Mouse (Mus musculus) common myeloid progenitor, adult 5-6 weeks (primary cell): ENCODE data around the gene Adi1. TPM values are rescaled to one million over a fixed set of nuclear protein-coding genes. Genes with fewer than 3 reads are reported as not detected.

ENCODE experiments used
- ATAC-seq: replicated peaks from 2 replicates; pipeline ENCODE4 v1.8.0; 2016; ENCODE audit warnings: low read depth, mild to moderate bottlenecking, moderate TSS enrichment, inconsistent platforms; ENCODE audit not compliant: poor library complexity, severe bottlenecking
- total RNA-seq: library from RNA; stranded (forward); fragments of 200-1000, 187-1606 nt; gene quantifications from 2 replicates; pipeline ENCODE4 v1.2.3, GENCODE M21; 2017

The Adi1 gene
- 34.9 and 49.0 TPM in 2 replicates for total RNA-seq

DNA sequence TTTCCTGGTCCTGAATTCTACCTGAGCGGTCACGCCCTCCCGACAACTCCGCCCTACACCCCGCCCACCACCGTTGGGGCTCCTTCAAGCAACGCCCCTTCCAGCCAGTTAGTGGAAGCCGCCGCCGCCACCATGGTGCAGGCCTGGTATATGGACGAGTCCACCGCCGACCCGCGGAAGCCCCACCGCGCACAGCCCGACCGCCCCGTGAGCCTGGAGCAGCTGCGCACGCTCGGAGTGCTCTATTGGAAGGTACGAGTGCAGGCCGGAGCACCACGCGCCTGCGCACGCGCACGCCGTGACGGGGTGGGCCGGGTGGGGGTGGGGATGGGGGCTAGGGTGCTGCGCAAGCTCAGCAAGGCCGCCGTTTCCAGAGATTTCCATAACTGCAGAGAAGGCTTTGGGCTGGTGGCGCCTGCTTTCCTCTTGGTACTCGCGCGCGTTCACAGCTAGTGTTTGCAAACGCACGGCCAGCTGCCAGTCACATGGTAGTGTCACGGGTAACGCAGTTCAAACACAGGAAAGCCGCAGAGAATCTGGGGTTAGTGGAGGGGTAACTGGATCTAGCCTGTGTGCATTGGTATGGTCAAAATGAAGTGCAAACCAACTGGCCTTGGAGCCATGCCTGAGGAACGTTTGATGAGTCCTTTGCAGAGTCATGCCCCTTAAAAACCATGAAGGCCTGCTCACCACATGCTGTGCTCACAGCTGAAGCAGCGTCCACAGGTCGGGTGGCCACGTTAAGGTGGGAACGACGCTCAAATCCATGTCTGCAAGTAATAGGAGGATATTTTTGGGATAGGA, at the start of gene Adi1:
Gene Adi1 (plus strand): TSS at position 111 of the 804 bp plus-strand sequence.
- peak; percentile 93 for ATAC-seq

DNA sequence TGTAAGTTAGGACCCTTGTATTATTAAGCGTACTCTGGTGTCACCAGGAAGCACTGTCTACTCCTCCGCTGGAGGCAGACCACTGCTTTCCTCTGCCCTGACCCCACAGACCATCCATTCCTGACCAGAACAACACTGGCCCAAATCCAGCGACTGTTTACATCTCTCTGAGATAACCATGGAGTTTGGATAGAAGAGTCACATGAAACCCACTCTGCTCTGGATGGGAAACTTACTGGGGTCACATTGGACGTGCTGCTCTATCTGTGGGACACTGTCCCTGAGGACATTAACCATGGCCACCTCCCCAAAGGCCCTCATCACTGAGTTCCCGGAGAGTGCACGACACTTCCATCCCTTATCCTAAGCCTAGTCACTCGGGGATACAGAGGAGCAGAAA, 49.6 kb upstream of the Adi1 start:
- ATAC-seq, result no peak

DNA sequence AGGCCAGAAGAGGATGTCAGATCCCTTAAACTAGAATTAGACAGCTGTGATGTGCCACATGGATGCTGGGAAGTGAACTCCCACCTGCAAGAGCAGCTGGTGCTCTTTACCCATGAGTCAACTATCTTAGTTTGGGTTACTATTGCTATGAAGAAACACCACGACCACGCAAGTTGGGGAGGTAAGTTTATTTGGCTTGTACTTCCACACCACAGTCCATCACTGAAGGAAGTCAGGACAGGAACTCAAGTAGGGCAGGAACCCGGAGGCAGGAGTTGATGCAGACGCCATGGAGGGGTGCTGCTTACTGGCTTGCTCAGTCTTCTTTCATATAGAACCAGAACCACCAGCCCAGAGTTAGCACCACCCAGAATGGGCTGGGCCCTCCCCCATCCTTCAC, 47.9 kb upstream of the Adi1 start:
- no peak for ATAC-seq

DNA sequence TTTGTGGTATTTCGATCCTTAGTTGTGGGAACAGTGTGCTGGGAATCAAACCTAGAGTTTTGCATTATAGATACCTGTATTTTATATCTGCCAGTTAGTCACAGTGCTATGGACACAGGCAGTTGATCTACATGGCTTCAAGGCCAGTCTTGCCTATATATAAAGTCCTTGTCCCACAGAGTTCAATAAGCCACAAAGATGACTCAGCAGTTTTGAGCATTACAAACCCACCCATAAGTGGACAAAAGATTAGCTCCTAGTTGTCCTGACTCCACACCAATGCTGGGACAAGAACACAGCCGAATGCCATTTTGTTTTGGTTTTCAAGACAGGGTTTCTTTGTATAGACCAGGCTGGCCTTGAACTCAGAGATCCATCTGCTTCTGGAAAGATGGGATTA, 46.6 kb upstream of the Adi1 start:
- no peak for ATAC-seq

DNA sequence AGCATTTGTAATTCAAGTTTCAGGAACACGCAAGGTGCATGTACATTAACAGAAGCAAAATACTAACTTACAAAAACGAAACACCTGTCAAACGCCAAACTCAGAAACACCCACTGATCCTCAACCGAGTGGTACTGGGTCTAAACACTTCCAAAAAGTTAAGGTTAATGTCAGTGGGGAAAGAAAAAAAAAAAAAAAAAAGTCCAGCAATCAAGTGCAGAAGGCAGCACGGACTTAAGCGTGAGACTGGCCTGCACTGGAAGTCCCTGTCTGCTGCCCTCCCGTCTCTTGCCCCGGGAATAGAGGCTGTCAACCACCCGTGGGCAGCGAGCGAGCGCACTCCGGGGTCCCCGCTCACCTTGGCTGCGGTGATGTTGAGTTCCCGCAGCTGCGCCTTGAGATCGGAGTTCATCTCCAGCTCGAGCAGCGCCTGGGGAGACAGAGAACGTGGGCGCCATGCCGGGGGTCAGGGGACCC, 39.9 kb upstream of the Adi1 start:
- no peak for ATAC-seq

DNA sequence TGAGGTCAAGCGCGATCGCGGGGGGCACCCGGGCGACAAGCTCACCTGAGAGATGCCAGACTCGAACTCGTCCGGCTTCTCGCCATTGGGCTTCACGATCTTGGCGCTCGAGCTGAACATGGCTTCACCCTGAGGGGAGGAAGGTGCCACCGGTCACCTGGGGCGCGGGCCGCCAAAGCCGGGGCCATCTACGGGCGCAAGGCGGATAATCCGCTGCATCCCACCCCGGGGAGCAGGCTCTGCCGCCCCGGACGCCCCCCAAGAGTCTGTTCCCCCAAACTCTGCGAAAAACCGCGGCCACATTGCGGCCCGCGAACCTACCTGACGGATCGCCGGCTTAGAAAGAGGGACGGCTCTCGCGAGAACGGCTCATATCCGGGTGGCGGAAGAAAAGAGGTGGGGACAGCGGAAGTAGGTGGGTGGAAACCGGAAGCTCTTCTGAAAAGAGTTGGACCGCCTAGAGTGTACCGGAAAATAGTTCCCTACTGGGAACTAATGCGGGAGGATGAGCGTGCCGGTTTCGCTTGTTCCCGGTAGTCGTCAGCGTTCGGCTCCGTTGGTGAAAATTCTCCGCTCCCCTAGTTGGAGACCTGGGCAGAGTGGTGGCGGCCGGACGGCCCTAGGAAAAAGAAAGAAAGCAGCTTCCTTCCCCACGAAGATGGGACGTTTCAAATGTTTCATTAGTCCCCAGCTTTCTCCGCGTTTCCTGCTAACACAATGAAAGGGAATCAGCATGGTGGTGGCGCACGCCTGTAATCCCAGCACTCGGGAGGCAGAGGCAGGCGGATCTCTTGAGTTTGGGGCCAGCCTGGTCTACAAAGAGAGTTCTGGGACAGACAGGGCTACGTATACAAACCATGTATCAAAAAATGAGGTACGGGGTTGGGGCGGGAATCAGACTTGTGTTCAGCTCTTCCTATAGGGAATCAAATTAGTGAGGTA, 39.2 kb upstream of the Adi1 start, which contains the start of gene Rps7:
Gene Rps7 (minus strand): TSS at position 419 of the 942 bp plus-strand sequence.
- peak; percentile 95 for ATAC-seq

DNA sequence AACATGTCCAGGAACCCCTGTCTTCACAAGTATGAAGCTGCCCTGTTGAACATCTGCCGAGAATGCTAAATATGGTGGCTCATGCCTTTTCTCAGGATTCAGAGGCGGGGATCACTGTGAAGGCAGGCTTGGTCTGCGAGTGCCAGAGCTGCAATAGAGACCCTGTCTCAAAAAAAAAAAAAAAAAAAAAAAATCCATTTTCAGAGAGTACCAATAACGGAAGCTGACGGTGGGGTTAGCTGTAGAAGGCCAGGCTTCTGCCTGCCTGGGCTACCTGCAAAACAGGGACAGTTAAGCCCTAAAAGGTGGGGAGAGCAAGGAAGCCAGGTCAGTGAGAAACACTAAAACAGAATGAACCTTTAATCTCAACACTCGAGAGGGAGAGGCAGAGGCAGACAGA, 38.5 kb upstream of the Adi1 start:
- no peak for ATAC-seq

DNA sequence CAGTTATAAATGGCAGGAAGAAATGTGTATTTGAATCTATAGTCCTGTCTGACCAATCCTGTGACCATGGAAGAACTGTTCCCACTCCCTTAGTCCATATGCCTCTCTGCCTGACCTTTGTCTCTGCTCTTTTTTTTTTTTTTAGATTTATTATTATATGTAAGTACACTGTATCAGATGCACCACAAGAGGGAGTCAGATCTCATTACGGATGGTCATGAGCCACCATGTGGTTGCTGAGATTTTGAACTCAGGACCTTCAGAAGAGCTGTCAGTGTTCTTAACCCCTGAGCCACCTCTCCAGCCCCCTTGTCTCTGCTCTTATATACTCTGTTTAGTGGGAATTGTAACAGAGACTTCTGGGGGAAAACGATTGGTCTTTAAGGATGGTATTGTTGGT, 36.3 kb upstream of the Adi1 start:
- ATAC-seq, result no peak

DNA sequence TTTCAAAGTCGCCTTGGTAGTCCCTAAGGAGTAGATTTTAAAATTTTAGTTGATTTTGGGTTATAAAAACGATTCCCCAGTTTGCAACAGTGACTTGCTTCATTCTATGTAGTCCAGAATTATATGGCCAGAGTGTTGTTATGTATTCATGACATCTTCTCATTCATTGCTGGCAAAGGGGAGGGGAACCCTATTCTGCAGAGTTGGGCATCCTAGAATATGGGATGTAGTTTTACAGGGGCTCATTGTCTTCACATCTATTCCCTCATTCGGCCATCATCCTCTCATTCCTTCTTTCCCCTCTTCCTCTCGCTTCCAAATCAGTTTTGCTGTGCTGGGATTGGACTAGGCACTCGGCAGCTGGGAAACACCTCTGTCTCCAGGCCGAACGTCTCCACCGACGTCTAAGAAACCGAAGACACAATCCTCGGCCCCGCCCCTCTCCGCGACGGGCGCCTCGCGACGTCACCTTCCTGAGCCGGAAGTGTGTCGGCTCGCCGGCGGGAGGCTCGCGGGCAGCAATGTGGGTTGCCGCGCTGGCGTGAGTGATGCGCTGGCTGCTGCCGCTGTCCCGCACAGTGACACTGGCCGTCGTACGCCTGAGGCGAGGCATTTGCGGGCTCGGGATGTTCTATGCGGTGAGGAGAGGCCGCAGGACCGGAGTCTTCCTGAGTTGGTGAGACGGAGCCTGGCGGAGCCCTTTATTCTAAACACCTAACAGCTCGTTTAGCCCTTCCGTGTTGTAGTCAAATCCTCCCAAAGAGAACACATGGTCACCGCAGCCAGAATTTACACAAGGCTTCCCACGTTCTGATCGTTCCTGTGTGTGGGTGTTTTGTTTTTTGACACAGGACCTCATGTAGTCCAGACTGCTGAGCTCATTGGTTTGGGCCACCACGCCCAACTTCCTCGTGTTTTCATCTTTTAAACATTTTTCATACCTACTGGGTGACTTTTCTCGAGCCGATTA, 25.6 kb upstream of the Adi1 start, which contains the start of gene Rnaseh1:
Gene Rnaseh1 (plus strand): TSS at position 462 of the 970 bp plus-strand sequence.
- ATAC-seq, result peak; percentile 99

DNA sequence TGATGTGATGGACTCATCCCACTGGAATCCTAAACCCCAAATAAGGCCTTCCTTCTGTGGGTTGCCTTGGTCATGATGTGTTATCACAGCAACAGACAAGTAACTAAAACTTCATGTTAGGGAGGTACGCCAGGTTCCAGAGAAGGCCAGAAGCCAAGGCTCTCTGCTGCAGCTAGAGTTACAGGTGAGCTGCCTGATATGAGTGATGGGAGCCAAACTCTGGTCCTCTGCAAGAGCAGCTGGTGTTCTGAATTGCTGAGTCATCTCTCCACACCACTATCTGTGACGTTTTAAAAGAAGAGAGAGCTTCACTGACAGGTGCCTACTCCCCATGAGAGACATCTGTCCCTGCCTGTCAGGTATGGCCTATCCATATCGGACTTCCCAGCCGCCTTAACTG, 12.4 kb upstream of the Adi1 start:
- no peak for ATAC-seq

DNA sequence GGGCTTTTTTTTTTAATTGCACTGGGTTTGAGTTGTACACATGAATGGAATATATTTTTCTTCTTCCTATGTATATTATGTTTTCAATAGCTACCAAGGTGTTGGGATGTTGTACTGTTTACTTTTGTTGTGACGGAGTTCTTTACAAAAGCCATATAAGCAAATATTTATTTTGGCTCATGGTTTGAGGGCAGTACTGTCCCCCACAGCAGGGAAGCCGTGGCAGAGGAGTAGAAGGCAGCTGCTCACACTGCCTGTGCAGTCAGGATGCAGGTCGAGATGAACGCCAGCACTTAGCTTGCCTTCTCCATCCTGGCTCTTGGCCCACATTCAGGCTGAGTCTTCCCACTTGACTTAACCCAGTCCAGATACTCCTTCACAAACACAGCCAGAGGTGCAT, 8.3 kb upstream of the Adi1 start:
- ATAC-seq, result no peak

DNA sequence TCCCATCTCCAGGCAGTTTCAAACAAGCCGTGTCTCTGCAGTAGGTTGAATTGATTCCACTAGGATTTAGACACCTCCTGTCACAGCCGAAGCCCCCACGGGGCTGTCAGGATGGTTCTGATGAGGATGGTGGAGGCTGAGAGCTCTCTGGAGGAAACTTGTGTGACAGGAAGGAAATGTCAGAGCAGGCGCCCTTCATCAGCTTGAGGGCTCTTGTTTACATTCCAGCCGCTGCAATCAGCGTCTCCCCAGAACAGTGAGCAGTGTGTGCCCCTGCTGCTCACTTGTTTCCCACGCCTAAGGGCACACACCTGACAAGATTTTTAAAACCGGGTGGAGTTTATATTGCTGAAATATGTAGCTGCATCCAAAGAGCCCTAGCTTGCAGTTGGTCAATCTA, 7.7 kb upstream of the Adi1 start:
- ATAC-seq, result no peak

DNA sequence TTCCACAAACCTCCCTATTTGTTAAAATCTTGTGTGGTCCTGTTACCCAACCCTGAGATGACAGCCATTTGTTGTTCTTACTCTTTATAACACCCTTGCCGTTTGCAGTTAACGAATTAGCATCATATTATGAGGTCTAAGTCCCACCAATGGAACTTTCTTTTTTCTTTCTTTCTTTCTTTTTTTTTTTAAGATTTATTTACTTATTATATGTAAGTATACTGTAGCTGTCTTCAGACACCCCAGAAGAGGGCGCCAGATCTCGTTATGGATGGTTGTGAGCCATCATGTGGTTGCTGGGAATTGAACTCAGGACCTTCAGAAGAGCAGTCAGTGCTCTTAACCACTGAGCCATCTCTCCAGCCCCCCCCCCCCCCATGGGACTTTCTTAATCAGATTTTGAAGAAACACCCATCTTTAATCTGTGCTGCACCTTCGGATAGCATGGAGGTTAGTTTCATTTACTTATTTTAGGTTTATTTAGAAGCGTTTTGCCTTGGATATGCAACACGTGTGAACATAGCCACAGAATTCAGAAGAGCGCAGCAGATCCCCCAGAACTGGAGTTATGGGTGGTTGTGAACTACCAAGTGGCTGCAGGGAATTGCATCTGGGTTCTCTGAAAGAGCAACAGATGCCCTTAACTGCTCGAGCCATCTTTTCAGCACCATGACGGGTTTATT, 852 bp upstream of the Adi1 start:
- no peak for ATAC-seq

DNA sequence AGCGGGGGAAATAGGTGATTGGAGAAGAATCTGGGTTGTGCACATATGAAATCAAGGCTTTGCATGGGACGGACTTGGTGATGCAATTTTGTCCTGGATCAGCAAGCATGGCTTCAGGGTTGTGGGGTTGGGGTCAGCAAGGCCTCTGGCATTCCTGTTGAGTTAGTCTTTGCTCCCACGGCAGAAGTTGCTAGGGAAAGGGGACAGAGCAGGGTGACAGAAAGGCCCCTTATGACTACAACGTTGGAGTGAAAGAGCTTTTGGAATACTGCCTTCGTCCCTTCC, 836 bp downstream of the Adi1 start:
- no peak for ATAC-seq

DNA sequence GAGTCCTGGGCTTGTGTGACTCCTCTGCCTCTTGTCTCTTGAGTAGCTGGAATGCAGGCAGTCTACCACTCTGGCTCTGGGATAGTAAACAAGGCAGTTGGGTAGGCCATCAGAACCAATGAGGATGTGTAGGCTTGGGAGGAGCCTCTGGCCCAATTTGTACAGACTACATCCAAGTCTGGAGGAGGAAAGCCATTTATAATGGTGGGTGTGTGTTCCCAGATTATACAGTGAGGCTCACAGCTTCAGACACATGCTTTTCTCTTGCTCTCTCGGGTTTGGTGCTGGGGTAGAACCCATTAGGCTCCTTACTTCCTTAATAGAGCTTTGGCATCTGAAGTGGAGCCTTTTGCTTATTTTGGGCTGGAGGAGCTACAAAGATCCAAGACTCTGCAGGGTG, 9.6 kb downstream of the Adi1 start:
- ATAC-seq, result no peak

DNA sequence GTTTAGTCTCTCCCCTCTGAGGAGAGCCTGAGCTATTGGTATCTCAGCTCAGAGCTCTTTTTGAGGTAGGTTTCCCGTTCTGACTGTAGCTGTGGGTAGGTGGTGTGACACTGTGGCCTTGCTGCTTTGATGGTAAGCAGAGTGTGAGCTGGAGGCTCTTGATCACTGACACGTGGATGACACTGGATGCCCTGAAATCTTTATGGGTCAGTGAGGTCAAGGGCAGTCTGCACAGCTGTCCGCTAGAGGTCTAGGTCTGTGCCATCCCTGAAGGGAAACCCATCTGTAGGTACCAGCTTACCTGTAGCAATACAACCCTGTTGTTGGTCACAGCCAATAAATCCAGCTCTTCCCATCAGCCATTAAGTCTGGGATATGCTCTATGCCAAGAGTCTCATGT, 10.7 kb downstream of the Adi1 start:
- no peak for ATAC-seq

DNA sequence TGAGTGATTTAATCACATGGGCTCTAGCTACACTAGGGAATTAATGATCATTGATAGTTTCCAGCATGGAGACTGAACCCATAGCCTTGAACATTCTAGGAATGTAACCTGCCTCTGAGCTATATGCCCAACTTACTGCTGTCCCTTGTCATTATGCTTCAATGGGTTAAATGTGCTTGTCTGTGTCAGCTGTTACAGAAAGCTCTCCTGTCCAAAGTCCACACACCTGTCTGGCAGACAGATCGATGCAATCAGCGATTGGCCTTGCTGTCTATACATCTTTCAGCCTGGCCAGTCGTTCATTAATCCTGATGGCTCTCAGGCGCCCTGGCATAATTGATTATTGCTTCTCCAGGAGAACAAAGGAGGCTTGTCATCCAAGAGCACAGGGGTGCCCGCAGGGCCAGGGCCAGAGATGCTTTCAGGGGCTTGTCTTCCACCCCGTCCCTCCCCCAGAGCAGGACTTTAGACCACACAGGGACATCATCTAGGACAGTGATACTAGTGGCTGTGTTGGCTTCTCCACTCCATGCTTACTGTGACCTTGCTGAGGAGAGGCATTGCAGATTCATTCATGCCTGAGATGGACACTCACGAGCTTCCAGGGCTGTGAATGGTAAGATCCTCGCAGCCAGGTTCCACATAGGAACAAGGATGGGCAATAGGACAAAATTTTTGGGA, 11.3 kb downstream of the Adi1 start:
- no peak for ATAC-seq

DNA sequence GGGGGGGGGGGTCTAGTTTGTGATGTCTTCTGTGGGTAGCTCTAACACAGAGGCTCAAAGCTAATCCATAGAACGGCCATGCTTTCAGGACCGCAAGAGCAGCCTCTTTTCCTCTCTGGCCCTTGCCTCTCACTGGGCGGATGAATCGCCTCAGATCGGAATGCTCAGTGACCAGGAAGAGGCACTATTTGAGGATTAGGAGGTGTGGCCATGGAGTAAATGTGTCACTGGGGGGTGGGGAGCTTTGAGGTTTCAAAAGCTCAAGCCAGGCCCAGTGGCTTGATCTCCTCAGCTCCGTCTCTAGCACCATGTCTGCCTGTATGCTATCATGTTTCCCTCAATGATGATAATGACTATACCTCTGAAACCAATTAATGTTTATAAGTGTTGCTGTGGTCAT, 14.0 kb downstream of the Adi1 start:
- no peak for ATAC-seq

DNA sequence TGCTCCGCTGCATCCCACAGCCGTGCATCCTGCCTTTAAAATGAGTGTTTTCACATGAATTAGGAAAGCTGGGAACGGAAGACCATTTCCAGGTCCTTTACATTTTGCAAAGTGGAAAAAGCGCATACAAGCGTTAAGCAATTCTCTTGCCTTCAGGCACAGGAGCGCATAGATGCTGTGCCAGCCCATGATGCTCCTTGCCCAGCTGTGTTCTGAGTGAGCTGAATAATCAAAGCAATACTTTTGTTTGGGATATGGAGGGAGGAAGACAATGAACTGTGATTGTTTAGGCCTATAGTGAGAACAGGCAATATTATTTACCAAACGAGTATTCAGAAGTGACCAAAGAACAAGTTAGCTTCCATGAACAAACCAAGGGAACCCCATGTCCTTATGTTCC, 15.7 kb downstream of the Adi1 start:
- no peak for ATAC-seq
